Mouse (Mus musculus) neural tube, embryonic 14.5 days (tissue): ENCODE results near the gene Abca14. TPM values are rescaled to one million over a fixed set of nuclear protein-coding genes. Genes with fewer than 3 reads are reported as not detected.

Experiments
- ATAC-seq: fragments of 200-750 bp; cut with Nextera tagmentation; 2 replicates; pipeline ENCODE4 v1.8.0; 2017; ENCODE audit warnings: low read depth, mild to moderate bottlenecking, moderate TSS enrichment, moderate library complexity
- H3K27ac ChIP-seq: fragments of 300-500 bp; sonication (generic); 2 replicates; pipeline ENCODE4 v1.5.1; 2014; ENCODE audit warnings: low read depth, mild to moderate bottlenecking, control low read depth, low read length, moderate library complexity, mixed read lengths
- H3K27me3 ChIP-seq: fragments of 300-500 bp; sonication (generic); 2 replicates; pipeline ENCODE4 v1.6.1; 2014; ENCODE audit warnings: low read length; ENCODE audit not compliant: control insufficient read depth, insufficient read depth
- H3K36me3 ChIP-seq: fragments of 300-500 bp; sonication (generic); 2 replicates; pipeline ENCODE4 v1.6.1; 2014; ENCODE audit warnings: low read length, mixed read lengths; ENCODE audit not compliant: control insufficient read depth, insufficient read depth
- H3K4me1 ChIP-seq: fragments of 300-500 bp; sonication (generic); 2 replicates; pipeline ENCODE4 v1.6.1; 2014; ENCODE audit warnings: low read length; ENCODE audit not compliant: control insufficient read depth, insufficient read depth
- H3K4me2 ChIP-seq: fragments of 300-500 bp; sonication (generic); 2 replicates; pipeline ENCODE4 v1.6.1; 2014; ENCODE audit warnings: mild to moderate bottlenecking, low read depth, low read length, control low read depth
- H3K4me3 ChIP-seq: fragments of 300-500 bp; sonication (generic); 2 replicates; pipeline ENCODE4 v1.5.1; 2014; ENCODE audit warnings: low read depth, low read length, control low read depth, mixed read lengths
- H3K9ac ChIP-seq: fragments of 300-500 bp; sonication (generic); replicated peaks from 2 replicates; pipeline ENCODE4 v1.6.1; 2014; ENCODE audit warnings: low read depth, mild to moderate bottlenecking, control low read depth, low read length, mixed read lengths
- H3K9me3 ChIP-seq: fragments of 300-500 bp; sonication (generic); 2 replicates; pipeline ENCODE4 v1.6.1; 2016; ENCODE audit warnings: low read length; ENCODE audit not compliant: control insufficient read depth
- WGBS: fragments of 180-500 bp; shearing (Covaris S2); extraction: QIAGEN DNeasy Blood & Tissue Kit; methylation state at CpG from one replicate; pipeline ENCODE4 v1.1.7; 2014; 5-methylcytosine and 5-hydroxymethylcytosine counted together
- polyA plus RNA-seq: library from polyadenylated mRNA; unstranded; fragments of >200 nt; fragmentation: Nextera tagmentation; extraction: Ambion mirVana; gene quantifications from 2 replicates; pipeline ENCODE4 v1.2.1, GENCODE M21; 2014

Abca14 gene
- polyA plus RNA-seq, result not detected in 2 replicates

- Histone ChIP-seq H3K4me1 (no peaks in the 10 kb centered on the region), H3K9ac (no peak within 1 kb of the TSS), H3K4me3 (no peak within 1 kb of the TSS), H3K27ac (no peak within 1 kb of the TSS), H3K9me3 (no peaks in the 10 kb centered on the region), H3K4me2 (0 out of 2 replicates have a peak within 1 kb of the TSS, but pooled peaks have one; percentile 23), H3K36me3 (no peaks in the 10 kb centered on the region), H3K27me3 (peaks cover 2% of the 10 kb centered on the region)
- ATAC-seq, result peak; percentile 79; the same call in 1 of the 2 replicates
- 6% methylated on average over 26 of the region's 26 CpGs for WGBS
These were observed at the start of gene Abca14 for GRCm38 (mm10) chr7:120203789-120204188. Gene Abca14 (plus strand): TSS chr7:120203961.

DNA sequence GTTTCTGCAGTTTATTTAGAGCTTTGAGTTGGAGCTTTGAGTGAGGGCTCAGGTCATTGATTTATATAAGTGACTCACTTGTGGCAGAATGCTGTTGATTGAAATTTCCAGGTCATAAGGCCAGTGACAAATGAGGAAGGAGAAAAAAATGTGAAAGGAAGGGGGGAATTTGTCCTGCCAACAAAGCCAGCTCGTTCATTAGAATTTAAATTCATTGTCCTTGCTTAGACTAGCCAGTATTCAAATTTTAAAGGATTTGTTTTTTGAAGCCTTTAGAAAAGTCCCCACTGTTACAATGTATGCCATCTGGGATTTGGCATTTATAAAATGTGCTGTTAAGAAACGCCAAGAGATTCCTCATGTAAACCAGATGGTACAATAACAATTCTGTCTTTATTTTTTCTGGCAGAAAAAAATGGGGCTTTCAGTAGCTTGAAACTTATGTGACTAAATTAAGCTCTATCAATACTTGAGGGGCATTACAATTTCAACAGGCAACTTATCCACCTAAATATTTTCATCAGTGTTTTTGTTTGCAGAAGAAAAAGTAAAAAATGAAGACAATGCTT is 46.8 kb upstream of the Abca14 start:
- H3K4me3 ChIP-seq, result no peak overlapping the region
- H3K27ac ChIP-seq, result no peak overlapping the region
- H3K27me3 ChIP-seq, result no peaks in the 10 kb centered on the region
- no peak for ATAC-seq
- WGBS, result 10% methylated on average over 2 of the region's 2 CpGs
- H3K9ac ChIP-seq, result no peak overlapping the region
- no peak overlapping the region for H3K4me2 ChIP-seq
- H3K4me1 ChIP-seq, result peaks cover 4% of the 10 kb centered on the region; the same call in 1 of the 2 replicates
- H3K36me3 ChIP-seq, result no peaks in the 10 kb centered on the region
- H3K9me3 ChIP-seq, result no peaks in the 10 kb centered on the region

- Histone ChIP-seq H3K4me1 (peaks cover 4% of the 10 kb centered on the region; the same call in 1 of the 2 replicates), H3K4me2 (no peak overlapping the region), H3K27me3 (no peaks in the 10 kb centered on the region), H3K36me3 (no peaks in the 10 kb centered on the region), H3K27ac (no peak overlapping the region), H3K9ac (no peak overlapping the region), H3K9me3 (no peaks in the 10 kb centered on the region), H3K4me3 (no peak overlapping the region)
- 17% methylated on average over 5 of the region's 5 CpGs for WGBS
- no peak for ATAC-seq
These were observed 46.1 kb upstream of the Abca14 start for GRCm38 (mm10) chr7:120157575-120158061.

- H3K4me2 ChIP-seq, result no peak overlapping the region
- no peak for ATAC-seq
- H3K4me3 ChIP-seq, result no peak overlapping the region
- no peaks in the 10 kb centered on the region for H3K9me3 ChIP-seq
- H3K27me3 ChIP-seq, result no peaks in the 10 kb centered on the region
- H3K4me1 ChIP-seq, result peaks cover 4% of the 10 kb centered on the region; the same call in 1 of the 2 replicates
- no peak overlapping the region for H3K27ac ChIP-seq
- WGBS, result 37% methylated on average over 4 of the region's 4 CpGs
- H3K9ac ChIP-seq, result no peak overlapping the region
- no peaks in the 10 kb centered on the region for H3K36me3 ChIP-seq
These were observed 45.6 kb upstream of the Abca14 start for GRCm38 (mm10) chr7:120158121-120158613.

- WGBS, result 87% methylated on average over 11 of the region's 11 CpGs
- Histone ChIP-seq H3K9ac (no peak overlapping the region), H3K36me3 (no peaks in the 10 kb centered on the region), H3K27ac (no peak overlapping the region), H3K4me1 (no peaks in the 10 kb centered on the region), H3K4me3 (no peak overlapping the region), H3K27me3 (no peaks in the 10 kb centered on the region), H3K9me3 (no peaks in the 10 kb centered on the region), H3K4me2 (no peak overlapping the region)
- ATAC-seq, result no peak
These were observed 40.0 kb upstream of the Abca14 start for GRCm38 (mm10) chr7:120163581-120164251.

GRCm38 (mm10) chr7:120172188-120172700 is 31.5 kb upstream of the Abca14 start:
- Histone ChIP-seq H3K9me3 (no peaks in the 10 kb centered on the region), H3K4me2 (no peak overlapping the region), H3K9ac (no peak overlapping the region), H3K4me3 (no peak overlapping the region), H3K4me1 (no peaks in the 10 kb centered on the region), H3K27me3 (no peaks in the 10 kb centered on the region), H3K36me3 (no peaks in the 10 kb centered on the region), H3K27ac (no peak overlapping the region)
- no peak for ATAC-seq
- WGBS, result 80% methylated on average over 1 of the region's 1 CpGs

DNA sequence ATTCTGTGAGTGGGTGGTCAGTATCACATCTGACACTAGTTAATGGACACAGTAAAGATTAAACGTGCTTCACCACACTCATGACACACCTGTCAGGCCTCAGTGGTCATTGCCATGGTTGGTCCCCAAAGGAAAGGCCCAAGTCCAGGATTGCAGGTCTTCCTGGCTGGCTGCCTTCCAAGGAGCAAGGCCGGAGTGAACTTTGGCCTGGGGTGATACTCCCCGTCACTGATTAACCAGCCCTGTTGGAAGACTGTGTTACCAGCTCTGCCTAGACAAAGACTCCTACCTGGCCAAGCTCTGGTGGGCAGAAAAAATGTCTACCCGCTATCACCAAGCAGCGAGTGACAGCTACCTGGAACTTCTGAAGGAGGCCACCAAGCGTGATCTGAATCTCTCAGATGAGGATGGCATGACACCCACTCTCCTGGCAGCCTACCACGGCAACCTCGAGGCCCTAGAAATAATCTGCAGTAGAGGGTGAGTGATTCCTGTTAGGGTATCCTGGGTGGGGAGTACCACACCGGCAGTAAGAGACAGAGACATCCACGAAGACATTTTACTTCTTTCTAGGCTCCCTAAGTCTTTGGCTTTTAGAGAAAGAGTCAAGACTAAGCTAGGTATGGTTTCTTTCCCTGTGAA is 30.0 kb upstream of the Abca14 start, which contains the start of gene Anks4b:
Gene Anks4b, plus strand, starts transcription at position 256 of the 642 bp plus-strand sequence.
- Histone ChIP-seq H3K4me2 (no peak within 1 kb of the TSS), H3K9ac (no peak within 1 kb of the TSS), H3K4me3 (no peak within 1 kb of the TSS), H3K4me1 (no peaks in the 10 kb centered on the region), H3K27me3 (no peaks in the 10 kb centered on the region), H3K9me3 (no peaks in the 10 kb centered on the region), H3K36me3 (no peaks in the 10 kb centered on the region), H3K27ac (no peak within 1 kb of the TSS)
- no peak for ATAC-seq
- 89% methylated on average over 10 of the region's 10 CpGs for WGBS

DNA sequence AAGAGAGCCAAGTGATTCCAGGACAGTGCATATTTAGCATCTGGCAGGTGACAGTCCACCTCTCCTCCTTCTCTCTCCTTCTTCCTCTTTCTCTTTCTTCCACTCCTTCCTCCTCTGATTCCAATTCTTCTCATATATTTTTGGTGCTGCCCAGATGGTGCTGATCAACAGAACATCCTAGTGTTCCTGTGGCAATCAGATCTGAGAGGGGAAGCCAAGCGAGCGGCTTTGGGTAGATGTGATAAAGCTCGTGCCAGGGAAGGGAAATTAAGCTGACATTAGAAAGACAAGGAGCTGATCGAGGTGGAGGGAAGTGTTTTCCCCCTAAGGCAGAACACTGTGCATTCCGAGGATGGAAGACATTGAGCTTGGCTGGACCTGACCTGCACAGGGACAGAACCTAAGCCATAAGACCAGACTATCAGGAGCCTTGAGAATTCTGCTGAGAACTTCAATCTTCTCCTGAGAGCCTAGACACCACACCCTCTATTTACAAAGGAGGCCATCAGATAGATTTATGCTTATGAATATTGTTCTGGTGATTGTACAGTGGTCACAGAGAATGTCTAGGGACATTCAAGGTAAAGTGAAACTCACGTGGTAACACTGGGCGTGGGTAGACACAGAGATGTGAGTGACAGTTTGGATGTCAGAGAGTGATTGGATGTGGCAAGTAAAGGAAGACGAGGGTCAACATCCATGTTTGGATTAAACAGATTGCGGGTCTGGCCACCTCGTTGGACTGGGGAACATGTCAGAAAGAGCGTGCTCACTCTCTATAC is 28.8 kb upstream of the Abca14 start:
- 87% methylated on average over 11 of the region's 11 CpGs for WGBS
- Histone ChIP-seq H3K27me3 (no peaks in the 10 kb centered on the region), H3K9ac (no peak overlapping the region), H3K36me3 (no peaks in the 10 kb centered on the region), H3K9me3 (no peaks in the 10 kb centered on the region), H3K4me3 (no peak overlapping the region), H3K27ac (no peak overlapping the region), H3K4me1 (no peaks in the 10 kb centered on the region), H3K4me2 (no peak overlapping the region)
- no peak for ATAC-seq
